Mouse (Mus musculus): ENCODE measurements around the gene Nek4. TPM values are rescaled to one million over a fixed set of nuclear protein-coding genes. Genes with fewer than 3 reads are reported as not detected.

Gene Nek4
- polyA plus RNA-seq, 1 experiment from 2014 or later = 8.7 TPM

GRCm38 (mm10) chr14:31011588-31011987, 60.4 kb downstream of the Nek4 start:
- no peak overlapping the region for H3K4me3 ChIP-seq (replicated peaks; ENCODE audit: low read depth, low read length)
- no peak for DNase-seq (ENCODE audit: low spot score)
- H3K36me3 ChIP-seq (ENCODE audit: insufficient read depth, low read length) = peaks cover 59% of the 10 kb centered on the region
- H3K4me1 ChIP-seq (replicated peaks; ENCODE audit: insufficient read depth, low read length) = no peaks in the 10 kb centered on the region
- H3K9ac ChIP-seq (ENCODE audit: low read depth, low read length) = no peak overlapping the region
- no peaks in the 10 kb centered on the region for H3K27me3 ChIP-seq (ENCODE audit: insufficient read depth, low read length)
- H3K9me3 ChIP-seq (replicated peaks; ENCODE audit: low read length) = no peaks in the 10 kb centered on the region
- no peak overlapping the region for H3K4me2 ChIP-seq (ENCODE audit: low read length)
- 97% methylated on average over 3 of the region's 3 CpGs for WGBS
- no peak for TF ChIP-seq CTCF (IDR thresholded peaks at IDR 0.05; ENCODE audit: low read depth)
- no peak for ATAC-seq (replicated peaks; ENCODE audit: low FRiP score, low read depth)
- no peak overlapping the region for H3K27ac ChIP-seq

- 0 out of 2 replicates have a peak, but pooled peaks cover 7% of the 10 kb centered on the region for H3K4me1 ChIP-seq (replicated peaks; ENCODE audit: insufficient read depth, low read length)
- H3K4me2 ChIP-seq (ENCODE audit: low read length) = no peak overlapping the region
- no peak overlapping the region for H3K27ac ChIP-seq
- H3K27me3 ChIP-seq (ENCODE audit: insufficient read depth, low read length) = no peaks in the 10 kb centered on the region
- ATAC-seq (replicated peaks; ENCODE audit: low FRiP score, low read depth) (no peak), DNase-seq (ENCODE audit: low spot score) (no peak)
- TF ChIP-seq CTCF (IDR thresholded peaks at IDR 0.05; ENCODE audit: low read depth) = no peak
- WGBS = 94% methylated on average over 2 of the region's 2 CpGs
- no peaks in the 10 kb centered on the region for H3K9me3 ChIP-seq (replicated peaks; ENCODE audit: low read length)
- H3K36me3 ChIP-seq (ENCODE audit: insufficient read depth, low read length) = peaks cover 61% of the 10 kb centered on the region
- no peak overlapping the region for H3K9ac ChIP-seq (ENCODE audit: low read depth, low read length)
- no peak overlapping the region for H3K4me3 ChIP-seq (replicated peaks; ENCODE audit: low read depth, low read length)
Observed at GRCm38 (mm10) chr14:31013928-31014327, 62.8 kb downstream of the Nek4 start.

DNA sequence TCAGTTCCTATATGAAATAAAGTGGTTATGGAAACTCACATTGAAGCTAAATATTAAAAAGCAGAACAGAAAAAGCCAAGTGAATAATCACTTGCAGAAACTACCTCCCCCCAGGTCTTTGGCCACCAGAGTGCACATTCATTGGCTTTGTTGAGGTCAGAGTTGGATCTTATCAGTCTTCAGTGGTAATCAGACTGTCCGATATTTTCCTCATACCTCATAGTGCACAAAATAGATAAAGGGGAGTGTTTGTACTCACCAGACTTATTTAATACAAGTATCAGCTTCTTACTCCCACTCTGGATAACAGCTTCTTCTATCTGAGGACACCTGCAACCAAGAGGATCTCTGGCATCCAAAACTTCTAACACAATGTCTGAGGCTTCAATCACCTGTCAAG, 64.9 kb downstream of the Nek4 start:
- DNase-seq (ENCODE audit: low spot score) (no peak), ATAC-seq (replicated peaks; ENCODE audit: low FRiP score, low read depth) (no peak)
- no peaks in the 10 kb centered on the region for H3K9me3 ChIP-seq (replicated peaks; ENCODE audit: low read length)
- no peak overlapping the region for H3K4me3 ChIP-seq (replicated peaks; ENCODE audit: low read depth, low read length)
- 88% methylated on average over 1 of the region's 1 CpGs for whole genome bisulfite sequencing
- no peak overlapping the region for H3K27ac ChIP-seq
- H3K4me2 ChIP-seq (ENCODE audit: low read length) = no peak overlapping the region
- H3K9ac ChIP-seq (ENCODE audit: low read depth, low read length) = no peak overlapping the region
- no peak for TF ChIP-seq CTCF (IDR thresholded peaks at IDR 0.05; ENCODE audit: low read depth)
- 0 out of 2 replicates have a peak, but pooled peaks cover 7% of the 10 kb centered on the region for H3K4me1 ChIP-seq (replicated peaks; ENCODE audit: insufficient read depth, low read length)
- no peaks in the 10 kb centered on the region for H3K27me3 ChIP-seq (ENCODE audit: insufficient read depth, low read length)
- H3K36me3 ChIP-seq (ENCODE audit: insufficient read depth, low read length) = peaks cover 49% of the 10 kb centered on the region

- Histone ChIP-seq H3K9me3 (replicated peaks; ENCODE audit: low read length) (no peaks in the 10 kb centered on the region), H3K27me3 (ENCODE audit: insufficient read depth, low read length) (no peaks in the 10 kb centered on the region), H3K4me3 (replicated peaks; ENCODE audit: low read depth, low read length) (peak overlapping the region; percentile 64), H3K4me1 (replicated peaks; ENCODE audit: insufficient read depth, low read length) (0 out of 2 replicates have a peak, but pooled peaks cover 7% of the 10 kb centered on the region), H3K9ac (ENCODE audit: low read depth, low read length) (peak overlapping the region; percentile 89), H3K36me3 (ENCODE audit: insufficient read depth, low read length) (peaks cover 32% of the 10 kb centered on the region), H3K4me2 (ENCODE audit: low read length) (peak overlapping the region; percentile 64), H3K27ac (no peak overlapping the region)
- ATAC-seq (replicated peaks; ENCODE audit: low FRiP score, low read depth) (no peak), DNase-seq (ENCODE audit: low spot score) (peak; percentile 60)
- WGBS = 0% methylated on average over 2 of the region's 2 CpGs
- TF ChIP-seq CTCF (IDR thresholded peaks at IDR 0.05; ENCODE audit: low read depth) = peak; percentile 45
Observed at GRCm38 (mm10) chr14:31017854-31018253, 66.7 kb downstream of the Nek4 start.

DNA sequence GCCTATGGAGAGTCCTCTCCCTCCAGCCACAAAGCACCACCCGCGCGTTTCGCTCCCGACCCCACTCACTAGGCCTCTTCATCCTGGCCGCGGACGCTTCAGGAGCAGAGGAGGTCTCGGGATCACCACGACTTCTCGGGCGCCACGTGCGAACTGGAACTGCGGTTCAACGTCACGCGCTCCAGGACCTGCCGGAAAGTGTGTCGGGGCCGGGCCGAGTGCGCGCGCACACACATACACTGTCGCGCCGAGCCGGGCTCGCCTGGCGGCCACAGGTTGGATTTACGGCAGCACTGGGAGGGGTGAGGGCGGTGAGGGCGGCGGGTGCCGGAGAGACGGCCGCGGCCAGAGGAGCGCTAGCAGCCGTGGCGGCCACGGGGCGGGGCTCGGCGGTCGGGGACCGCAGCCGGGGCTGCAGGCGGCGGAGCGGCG, 67.7 kb downstream of the Nek4 start, which contains the start of the genes Pbrm1 and Gnl3:
Gene Pbrm1 (plus strand): TSS at position 279 of the 432 bp plus-strand sequence.
Gene Gnl3 (minus strand): TSS at position 293 of the 432 bp plus-strand sequence.
- TF ChIP-seq CTCF (IDR thresholded peaks at IDR 0.05; ENCODE audit: low read depth) = peak; percentile 49; the same call in 1 of the 2 replicates
- H3K27me3 ChIP-seq (ENCODE audit: insufficient read depth, low read length) = no peaks in the 10 kb centered on the region
- H3K36me3 ChIP-seq (ENCODE audit: insufficient read depth, low read length) = peaks cover 27% of the 10 kb centered on the region
- H3K9me3 ChIP-seq (replicated peaks; ENCODE audit: low read length) = no peaks in the 10 kb centered on the region
- ATAC-seq (replicated peaks; ENCODE audit: low FRiP score, low read depth) (peak; percentile 96), DNase-seq (ENCODE audit: low spot score) (peak; percentile 98)
- peak within 1 kb of the TSS; percentile 89 for H3K9ac ChIP-seq (ENCODE audit: low read depth, low read length)
- 0 out of 2 replicates have a peak, but pooled peaks cover 7% of the 10 kb centered on the region for H3K4me1 ChIP-seq (replicated peaks; ENCODE audit: insufficient read depth, low read length)
- peak within 1 kb of the TSS; percentile 64 for H3K4me2 ChIP-seq (ENCODE audit: low read length)
- peak within 1 kb of the TSS; percentile 99 for H3K27ac ChIP-seq
- peak within 1 kb of the TSS; percentile 64 for H3K4me3 ChIP-seq (replicated peaks; ENCODE audit: low read depth, low read length)
- WGBS = under 1% methylated on average over 50 of the region's 53 CpGs

DNA sequence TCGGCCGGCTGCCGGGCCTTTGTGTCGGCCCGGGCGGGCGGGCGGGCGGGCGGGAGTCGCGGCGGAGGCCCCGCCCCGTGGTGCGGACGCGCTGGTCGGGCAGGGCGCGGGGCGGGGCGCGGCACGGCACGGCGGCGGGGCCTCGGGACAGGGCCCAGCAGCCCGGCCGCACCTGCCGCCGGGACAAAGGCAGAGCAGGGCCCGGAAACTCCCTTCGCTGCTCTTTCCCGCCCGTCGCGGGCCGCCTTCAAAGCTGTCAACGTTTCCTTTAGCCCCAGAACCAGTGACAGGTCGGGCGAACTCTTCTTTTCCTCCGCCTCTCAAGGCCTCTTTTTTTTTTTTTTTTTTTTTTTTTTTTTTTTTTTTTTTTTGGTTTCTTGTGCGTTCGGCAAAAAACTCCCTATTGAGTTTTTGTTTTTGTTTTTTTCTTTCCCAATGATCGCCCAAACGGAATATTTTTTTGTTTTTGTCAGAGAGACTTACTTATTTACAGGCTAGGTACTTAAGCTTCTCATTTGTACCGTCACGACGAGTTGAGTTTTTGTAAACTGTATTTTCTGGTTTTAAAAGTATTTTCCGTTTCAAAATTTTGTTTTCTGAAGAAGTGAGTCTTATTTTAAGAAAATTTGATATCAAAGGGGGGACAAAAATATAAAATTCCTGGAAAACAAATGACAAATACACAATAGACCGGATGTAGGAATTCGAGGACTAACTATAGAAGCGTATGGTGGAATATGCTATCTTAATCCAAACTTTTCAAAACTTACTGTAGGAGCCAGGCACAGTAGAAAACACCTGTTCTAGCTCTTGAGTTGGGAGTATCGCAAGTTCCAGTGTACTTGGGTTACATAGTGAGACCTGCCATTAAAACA, 68.4 kb downstream of the Nek4 start:
- WGBS = 2% methylated on average over 49 of the region's 56 CpGs
- DNase-seq (ENCODE audit: low spot score) = peak; percentile 86
- no peak for TF ChIP-seq CTCF (IDR thresholded peaks at IDR 0.05; ENCODE audit: low read depth)
- peak overlapping the region; percentile 52 for H3K4me2 ChIP-seq (ENCODE audit: low read length)
- peak; percentile 94 for ATAC-seq (replicated peaks; ENCODE audit: low FRiP score, low read depth)
- 0 out of 2 replicates have a peak, but pooled peaks cover 7% of the 10 kb centered on the region for H3K4me1 ChIP-seq (replicated peaks; ENCODE audit: insufficient read depth, low read length)
- H3K9me3 ChIP-seq (replicated peaks; ENCODE audit: low read length) = no peaks in the 10 kb centered on the region
- H3K9ac ChIP-seq (ENCODE audit: low read depth, low read length) = peak overlapping the region; percentile 89
- H3K27me3 ChIP-seq (ENCODE audit: insufficient read depth, low read length) = no peaks in the 10 kb centered on the region
- H3K4me3 ChIP-seq (replicated peaks; ENCODE audit: low read depth, low read length) = peak overlapping the region; percentile 64
- H3K36me3 ChIP-seq (ENCODE audit: insufficient read depth, low read length) = peaks cover 23% of the 10 kb centered on the region
- H3K27ac ChIP-seq = peak overlapping the region; percentile 99
